Comparison of ENCODE assay signal across 7 mouse cellular contexts in the genomic region with DNA sequence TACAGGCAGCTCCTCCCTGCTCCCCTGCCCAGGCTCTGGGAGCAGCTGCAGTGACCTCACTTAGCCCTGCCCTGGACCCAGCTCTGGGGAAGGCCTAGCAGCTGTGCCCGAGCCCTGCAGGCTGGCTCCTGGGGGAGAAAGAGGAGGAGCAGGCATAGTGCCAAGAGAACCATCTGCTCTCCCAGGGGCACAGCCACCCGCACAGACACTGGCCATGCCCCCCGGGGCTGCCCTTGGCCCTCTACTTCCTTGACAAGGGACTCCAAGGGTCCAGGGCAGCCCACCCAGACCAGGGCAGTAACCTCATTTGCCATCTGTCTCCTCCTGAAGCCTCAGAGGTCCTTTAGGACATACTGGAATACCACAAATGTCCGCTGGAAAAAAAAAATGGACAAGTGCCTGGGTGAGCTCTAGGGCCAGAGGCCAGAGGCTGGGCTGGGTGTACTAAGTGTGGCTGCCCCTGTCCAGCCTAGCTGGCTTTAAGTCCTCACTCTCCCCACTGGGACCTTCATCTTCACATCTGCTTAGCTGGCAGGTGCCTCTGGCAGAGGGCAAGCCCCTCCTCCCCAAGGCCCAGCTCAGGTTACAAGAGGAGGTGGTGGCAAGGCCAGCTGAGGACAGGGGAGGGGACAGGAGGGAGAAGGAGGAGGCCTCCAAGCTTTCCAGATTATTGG. TPM values are rescaled to one million over a fixed set of nuclear protein-coding genes. Genes with fewer than 3 reads are reported as not detected.
DNase-seq lines count a peak whose midpoint lies in the region; ATAC-seq lines count a peak whose summit lies in the region.

No protein-coding gene starts in this region.

- intact Hi-C loops in left cerebral cortex, postnatal 36 days (cut with DNase I) = no loop called here

- H3K27me3 ChIP-seq in midbrain, embryonic 12.5 days = peaks cover 74% of the 10 kb centered on the region

- H3K4me3 ChIP-seq in midbrain, embryonic 12.5 days = no peak overlapping the region

- WGBS in midbrain, embryonic 12.5 days = 53% methylated on average over 4 of the region's 4 CpGs

- DNase-seq in right cerebral cortex, postnatal 10 days (ENCODE audit: low spot score in 2 of 2) = peak; percentile 54 to 59
- DNase-seq in right cerebral cortex, adult 2 months (ENCODE audit: low spot score in 2 of 2) = no peak
- DNase-seq in gastrocnemius, postnatal 10 days = peak; percentile 79
- DNase-seq in kidney, adult 9 months = peak; percentile 47
- no peak for DNase-seq in urinary bladder, postnatal 14 days (ENCODE audit: low spot score)
- DNase-seq in left cerebral cortex, postnatal 36 days (ENCODE audit: low spot score in 2 of 2) = no peak

- no peak overlapping the region for H3K4me2 ChIP-seq in midbrain, embryonic 12.5 days (replicated peaks)

- no peak overlapping the region for H3K9ac ChIP-seq in midbrain, embryonic 12.5 days (replicated peaks)

- H3K9me3 ChIP-seq in midbrain, embryonic 12.5 days = no peaks in the 10 kb centered on the region

- peaks cover 35% of the 10 kb centered on the region for H3K4me1 ChIP-seq in midbrain, embryonic 12.5 days

- no peak overlapping the region for H3K27ac ChIP-seq in midbrain, embryonic 12.5 days (replicated peaks)

- peak; percentile 63 for ATAC-seq in midbrain, embryonic 12.5 days (ENCODE audit: low FRiP score, low read depth)

- no peaks in the 10 kb centered on the region for H3K36me3 ChIP-seq in midbrain, embryonic 12.5 days

RNA-seq across cellular contexts. Expression of a gene that starts 9.8 kb away (rescaled TPM):
- 10 to 100 TPM; 11.9 to 12.5 TPM for total RNA-seq in gastrocnemius, postnatal 10 days (2021)
- 0.15 and 0.25 TPM in 2 replicates for polyA plus RNA-seq in midbrain, embryonic 12.5 days (2016; fragmentation: Nextera tagmentation; extraction: Ambion mirVana)
- 10 to 100 TPM; 12.4 to 15.8 TPM for total RNA-seq in left cerebral cortex, postnatal 36 days (2021)

Comparison
In these comparisons a context has a peak if more than half of its experiments do, and no peak if none do; other contexts are left out.
1. DNase-seq: peak in right cerebral cortex, postnatal 10 days (2 of 2), gastrocnemius, postnatal 10 days (single experiment) and kidney, adult 9 months (single experiment); none in right cerebral cortex, adult 2 months (0 of 2), urinary bladder, postnatal 14 days (single experiment) and left cerebral cortex, postnatal 36 days (0 of 2).